Mouse (Mus musculus): Measurements from ENCODE around the gene Gpc4.

DNA sequence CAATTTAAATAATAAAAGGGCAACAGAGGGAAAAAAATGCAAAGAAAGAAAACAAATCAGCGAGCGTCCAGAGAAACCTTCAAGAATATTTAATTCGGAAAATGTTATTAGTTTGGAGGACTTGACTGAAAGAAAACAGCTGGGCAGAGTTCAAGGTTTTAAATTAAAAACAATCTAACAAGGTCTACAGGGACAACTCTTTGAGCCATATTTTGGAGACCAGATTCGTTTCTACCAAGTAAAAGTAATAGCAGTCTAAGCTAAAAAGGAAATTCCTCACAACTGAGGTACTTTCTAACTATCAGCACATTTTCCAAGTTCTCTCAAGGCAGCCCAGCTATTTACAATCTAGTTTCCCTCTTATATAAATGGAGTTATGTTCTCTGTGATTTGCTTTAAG, 114.1 kb downstream of the Gpc4 start:
- TF ChIP-seq CTCF (conservative IDR thresholded peaks at IDR 0.05; ENCODE audit: low read length), result no peak
- TF ChIP-seq POU5F1 (IDR thresholded peaks at IDR 0.05; ENCODE audit: borderline replicate concordance, low read length), result no peak
